Mouse (Mus musculus) cortical plate, adult 2 months (tissue): Measurements from ENCODE around the gene Cdh20. TPM values are rescaled to one million over a fixed set of nuclear protein-coding genes. Genes with fewer than 3 reads are reported as not detected.

Source experiments
- H3K27ac ChIP-seq: fragments of 200-500 bp; 2 replicates; pipeline ENCODE4 v1.5.1; 2012; ENCODE audit warnings: low read length, control low read depth, inconsistent platforms; ENCODE audit not compliant: insufficient read depth
- H3K4me1 ChIP-seq: fragments of 200-500 bp; 2 replicates; pipeline ENCODE4 v1.6.1; 2011; ENCODE audit warnings: low read length; ENCODE audit not compliant: control insufficient read depth, insufficient read depth
- H3K4me3 ChIP-seq: fragments of 200-500 bp; 2 replicates; pipeline ENCODE4 v1.5.1; 2011; ENCODE audit warnings: mild to moderate bottlenecking, low read length, control low read depth; ENCODE audit not compliant: insufficient read depth
- CTCF ChIP-seq: fragments of 200-500 bp; IDR thresholded peaks from 2 replicates; pipeline ENCODE4 v1.5.1; 2011; ENCODE audit warnings: mild to moderate bottlenecking, control low read depth, low read length; ENCODE audit not compliant: insufficient read depth; ENCODE audit errors: extremely low read depth
- POLR2A ChIP-seq: fragments of 200-500 bp; IDR thresholded peaks from 2 replicates; pipeline ENCODE4 v1.6.1; 2011; ENCODE audit warnings: mild to moderate bottlenecking, low read length, control low read depth; ENCODE audit not compliant: insufficient read depth; ENCODE audit errors: extremely low read depth
- polyA plus RNA-seq: library from polyadenylated mRNA; depleted of rRNA; stranded (reverse); fragments of >200 nt; gene quantifications from 2 replicates; pipeline ENCODE4 v1.2.3, GENCODE M21; 2012

The Cdh20 gene
- polyA plus RNA-seq, 1 experiment = 14.0 TPM

DNA sequence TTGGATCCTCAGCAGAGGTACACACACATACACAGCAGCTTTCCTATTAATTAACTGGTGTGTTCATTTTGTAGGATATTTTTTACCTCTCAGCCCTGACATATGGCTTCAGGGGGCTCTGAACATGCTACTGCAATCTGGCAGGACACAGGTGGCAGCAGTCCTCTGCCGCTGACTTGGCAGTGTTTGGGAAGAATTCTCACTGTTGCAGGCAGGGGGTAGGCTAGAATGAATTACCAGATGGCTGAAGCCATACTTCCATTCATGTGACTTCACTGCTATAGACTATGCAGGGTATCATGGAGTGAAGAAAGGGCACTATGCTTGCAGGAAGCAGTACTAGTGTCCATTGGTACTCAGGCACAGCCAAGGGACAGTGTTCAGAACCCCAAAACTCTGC, 233.8 kb downstream of the Cdh20 start:
- Histone ChIP-seq H3K4me3 (no peak overlapping the region), H3K27ac (no peak overlapping the region), H3K4me1 (no peaks in the 10 kb centered on the region)
- TF ChIP-seq CTCF (no peak), POLR2A (no peak)

GRCm38 (mm10) chr1:105003786-105004185, 235.5 kb downstream of the Cdh20 start:
- H3K27ac ChIP-seq = no peak overlapping the region
- TF ChIP-seq POLR2A (no peak), CTCF (no peak)
- H3K4me3 ChIP-seq = no peak overlapping the region
- no peaks in the 10 kb centered on the region for H3K4me1 ChIP-seq

- Histone ChIP-seq H3K4me1 (no peaks in the 10 kb centered on the region), H3K27ac (no peak overlapping the region), H3K4me3 (no peak overlapping the region)
- TF ChIP-seq POLR2A = no peak
- TF ChIP-seq CTCF = no peak
Observed at GRCm38 (mm10) chr1:105012616-105013015, 244.3 kb downstream of the Cdh20 start.

DNA sequence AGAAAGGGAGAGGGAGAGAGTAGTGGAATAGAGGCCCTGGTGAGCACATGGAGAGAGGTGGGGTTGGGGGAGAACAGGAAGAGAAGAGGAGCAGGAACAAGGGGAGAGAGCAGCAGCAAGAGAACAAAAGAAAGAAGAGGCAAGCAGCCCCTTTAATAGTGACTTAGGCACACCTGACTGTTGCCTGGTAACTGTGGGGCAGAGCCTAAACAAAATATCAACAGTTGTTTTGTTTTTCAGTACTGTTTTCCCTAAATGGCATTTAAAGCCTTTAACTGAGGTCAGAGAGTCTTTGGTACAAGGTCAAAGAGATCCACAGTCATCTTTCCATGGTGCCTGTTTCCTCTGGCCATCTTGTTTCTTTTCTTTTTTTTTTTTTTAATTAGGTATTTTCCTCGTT, 245.0 kb downstream of the Cdh20 start:
- no peak overlapping the region for H3K4me3 ChIP-seq
- no peaks in the 10 kb centered on the region for H3K4me1 ChIP-seq
- H3K27ac ChIP-seq = no peak overlapping the region
- TF ChIP-seq CTCF (no peak), POLR2A (no peak)

- Histone ChIP-seq H3K27ac (no peak overlapping the region), H3K4me1 (no peaks in the 10 kb centered on the region), H3K4me3 (no peak overlapping the region)
- TF ChIP-seq CTCF = no peak
- no peak for TF ChIP-seq POLR2A
Observed at GRCm38 (mm10) chr1:105041668-105042067, 273.3 kb downstream of the Cdh20 start.
